Mouse (Mus musculus) CH12.LX (cell line): ENCODE results near the gene Aplf.

Experiments used
- CHD2 ChIP-seq: IDR thresholded peaks from 2 replicates; pipeline ENCODE4 v1.6.1; 2011; ENCODE audit warnings: low read length, improper control_type of control experiment
- CTCF ChIP-seq, 2 experiments: IDR thresholded peaks in 1 of 2; conservative IDR thresholded peaks in 1 of 2; 2 replicates each; pipeline ENCODE4 v1.5.1; 2011 to 2012; ENCODE audit warnings: low read depth in 2 of 2, low read length in 2 of 2, improper control_type of control experiment in 1 of 2, inconsistent platforms in 1 of 2, mild to moderate bottlenecking in 1 of 2, moderate library complexity in 1 of 2
- E2F4 ChIP-seq: IDR thresholded peaks from 2 replicates; pipeline ENCODE4 v1.6.1; 2011; ENCODE audit warnings: low read depth, low read length, improper control_type of control experiment; ENCODE audit not compliant: insufficient replicate concordance
- EP300 ChIP-seq: IDR thresholded peaks from 2 replicates; pipeline ENCODE4 v1.6.1; 2011; ENCODE audit warnings: low read length, improper control_type of control experiment
- HCFC1 ChIP-seq: IDR thresholded peaks from 2 replicates; pipeline ENCODE4 v1.6.1; 2012; ENCODE audit warnings: low read depth, mild to moderate bottlenecking, inconsistent platforms, low read length, improper control_type of control experiment
- IRF4 ChIP-seq: IDR thresholded peaks from 2 replicates; pipeline ENCODE4 v1.6.1; 2014; ENCODE audit warnings: low read depth, mild to moderate bottlenecking, inconsistent platforms, low read length, improper control_type of control experiment
- JUND ChIP-seq: conservative IDR thresholded peaks from 2 replicates; pipeline ENCODE4 v1.6.1; 2011; ENCODE audit warnings: low read depth, low read length, improper control_type of control experiment
- KAT2A ChIP-seq: IDR thresholded peaks from 2 replicates; pipeline ENCODE4 v1.6.1; 2012; ENCODE audit warnings: low read length, improper control_type of control experiment, inconsistent platforms; ENCODE audit not compliant: insufficient replicate concordance
- MAFK ChIP-seq: IDR thresholded peaks from 2 replicates; pipeline ENCODE4 v1.6.1; 2011; ENCODE audit warnings: low read length, improper control_type of control experiment; ENCODE audit not compliant: insufficient replicate concordance
- MAX ChIP-seq: IDR thresholded peaks from 2 replicates; pipeline ENCODE4 v1.6.1; 2011; ENCODE audit warnings: low read length, improper control_type of control experiment
- MAZ ChIP-seq: IDR thresholded peaks from 2 replicates; pipeline ENCODE4 v1.6.1; 2012; ENCODE audit warnings: low read depth, mild to moderate bottlenecking, inconsistent platforms, low read length, improper control_type of control experiment, moderate library complexity
- POLR2A ChIP-seq: IDR thresholded peaks from 2 replicates; pipeline ENCODE4 v1.6.1; 2011; ENCODE audit warnings: low read depth, mild to moderate bottlenecking, improper control_type of control experiment, low read length
- SMC3 ChIP-seq: IDR thresholded peaks from 2 replicates; pipeline ENCODE4 v1.6.1; 2011; ENCODE audit warnings: low read depth, low read length, improper control_type of control experiment
- USF2 ChIP-seq: conservative IDR thresholded peaks from 2 replicates; pipeline ENCODE4 v1.6.1; 2011; ENCODE audit warnings: low read depth, low read length, improper control_type of control experiment

- TF ChIP-seq POLR2A (no peak), CTCF (conservative IDR thresholded peaks at IDR 0.05 in 1 of 2, IDR thresholded peaks at IDR 0.05 in 1 of 2; ENCODE audit: low read depth in 2 of 2, low read length in 2 of 2) (no peak), E2F4 (no peak), MAX (no peak), USF2 (no peak), SMC3 (no peak), MAFK (no peak), CHD2 (no peak), MAZ (no peak), EP300 (no peak), IRF4 (no peak), HCFC1 (no peak), KAT2A (no peak), JUND (no peak)
Observed at GRCm38 (mm10) chr6:87658816-87659215, 13.2 kb downstream of the Aplf start.
